Mouse (Mus musculus) embryonic fibroblast, embryonic 13.5 days (primary cell): ENCODE results near the gene Plekho1.

Source experiments
- CTCF ChIP-seq: IDR thresholded peaks from 2 replicates; pipeline ENCODE4 v1.5.1; 2011; ENCODE audit warnings: mild to moderate bottlenecking, control low read depth, low read length, moderate library complexity, borderline replicate concordance; ENCODE audit not compliant: insufficient read depth
- POLR2A ChIP-seq: IDR thresholded peaks from 2 replicates; pipeline ENCODE4 v1.6.1; 2011; ENCODE audit warnings: low read depth, mild to moderate bottlenecking, control low read depth, low read length, moderate library complexity

GRCm38 (mm10) chr3:95987386-95988110 lies 8.3 kb downstream of the Plekho1 start:
- no peak for TF ChIP-seq CTCF
- TF ChIP-seq POLR2A = no peak
